Mouse (Mus musculus): ENCODE results near the gene Arpc5. TPM values are rescaled to one million over a fixed set of nuclear protein-coding genes. Genes with fewer than 3 reads are reported as not detected.
"Not testable (repeated sequence)": the region's sequence is repeated elsewhere in the genome, so short reads cannot be mapped to it uniquely, and the experiment has no call there.

Gene Arpc5
- total RNA-seq, 2 experiments from 2014 or later: 74.2 to 173 TPM

DNA sequence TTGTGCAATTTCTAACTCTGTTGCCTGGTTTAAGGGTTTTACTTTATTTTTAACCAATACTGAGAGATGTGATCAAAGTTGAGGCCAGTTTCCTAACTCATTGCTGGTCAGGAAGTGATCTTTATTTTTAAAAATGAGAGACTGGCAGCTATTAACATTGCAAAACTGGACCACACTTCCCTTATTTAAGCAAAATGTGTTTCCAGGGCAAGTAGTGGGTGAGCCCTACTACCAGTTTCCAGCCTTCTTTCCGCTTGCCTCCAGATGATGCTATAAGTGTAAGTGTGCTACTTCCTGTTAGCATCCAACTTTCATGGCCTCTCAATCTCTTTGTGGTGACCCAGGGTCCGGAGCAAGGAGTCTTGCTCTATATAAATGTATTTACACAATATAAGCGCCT is 8.3 kb downstream of the Arpc5 start:
- ATAC-seq (replicated peaks; ENCODE audit: low FRiP score, poor library complexity, severe bottlenecking): not testable (repeated sequence)

- ATAC-seq (replicated peaks; ENCODE audit: low FRiP score, poor library complexity, severe bottlenecking): peak; percentile 84
These were observed 12.9 kb downstream of the Arpc5 start for GRCm38 (mm10) chr1:152779071-152779737.

GRCm38 (mm10) chr1:152784620-152785019 is 18.3 kb downstream of the Arpc5 start:
- no peak for ATAC-seq (replicated peaks; ENCODE audit: low FRiP score, poor library complexity, severe bottlenecking)

DNA sequence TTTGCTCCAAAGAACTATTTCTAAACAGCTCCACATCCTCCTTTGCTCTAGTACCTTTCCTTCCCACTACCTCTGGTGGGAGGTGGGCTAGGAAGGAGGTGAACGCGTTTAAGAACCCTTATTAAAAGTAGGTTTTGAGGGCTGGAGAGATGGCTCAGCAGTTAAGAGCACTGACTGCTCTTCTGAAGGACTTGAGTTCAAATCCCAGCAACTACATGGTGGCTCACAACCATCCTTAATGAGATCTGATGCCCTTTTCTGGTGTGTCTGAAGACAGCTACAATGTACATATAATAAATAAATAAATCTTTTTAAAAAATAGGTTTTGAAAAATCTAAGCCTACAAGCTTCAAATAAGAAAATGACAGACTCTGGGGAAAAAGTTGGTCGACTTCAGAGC is 19.1 kb downstream of the Arpc5 start:
- not testable (repeated sequence) for ATAC-seq (replicated peaks; ENCODE audit: low FRiP score, poor library complexity, severe bottlenecking)

DNA sequence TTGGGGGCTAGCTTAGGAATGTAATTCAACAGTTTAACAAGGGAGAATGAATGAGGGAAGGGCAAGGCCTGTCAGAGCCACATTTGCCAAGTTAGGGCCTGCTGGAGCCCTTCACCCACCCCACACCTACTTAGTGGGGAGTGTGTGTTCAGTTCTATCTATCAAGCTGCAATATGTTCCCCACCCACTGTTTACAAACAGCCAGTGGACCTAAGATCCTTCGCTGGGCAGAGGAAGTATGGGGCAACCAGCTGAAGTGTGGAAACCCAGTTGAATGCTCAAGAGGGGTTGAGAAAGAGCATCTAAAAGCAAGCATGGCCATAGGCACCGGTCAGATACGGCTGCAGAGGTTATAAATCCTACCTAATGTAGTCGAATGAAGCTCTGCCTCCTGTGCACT is 20.6 kb downstream of the Arpc5 start:
- ATAC-seq (replicated peaks; ENCODE audit: low FRiP score, poor library complexity, severe bottlenecking): no peak

DNA sequence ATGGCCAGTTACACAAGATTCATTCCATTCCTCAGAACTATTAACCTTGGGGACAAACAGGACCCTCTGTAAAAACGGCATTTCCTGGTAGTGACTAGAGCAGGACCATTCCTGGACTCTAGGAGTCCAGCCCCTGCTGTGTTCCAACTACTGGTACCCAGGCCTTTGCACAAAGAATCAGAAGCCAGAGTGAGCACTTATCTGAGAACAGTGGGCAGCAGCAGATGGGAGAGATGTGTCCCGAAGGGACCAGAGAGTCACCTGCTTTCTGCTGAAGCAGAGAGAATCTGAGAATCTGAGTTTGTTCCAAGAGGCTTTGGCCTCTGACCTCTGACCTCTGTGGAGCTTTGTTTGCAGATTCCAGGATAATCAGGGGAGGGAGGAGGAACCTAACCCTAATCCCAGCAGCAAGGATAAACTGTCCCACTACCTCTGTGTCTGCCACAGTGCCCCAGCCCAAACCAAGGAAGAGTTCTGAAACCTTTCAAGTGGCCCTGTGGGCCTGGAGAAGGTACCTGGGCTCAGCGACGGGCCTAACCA is 21.8 kb downstream of the Arpc5 start:
- no peak for ATAC-seq (replicated peaks; ENCODE audit: low FRiP score, poor library complexity, severe bottlenecking)

GRCm38 (mm10) chr1:152790254-152790653 is 23.9 kb downstream of the Arpc5 start:
- peak; percentile 45; the same call in 1 of the 2 replicates for ATAC-seq (replicated peaks; ENCODE audit: low FRiP score, poor library complexity, severe bottlenecking)

- ATAC-seq (replicated peaks; ENCODE audit: low FRiP score, poor library complexity, severe bottlenecking): no peak
These were observed 24.5 kb downstream of the Arpc5 start for GRCm38 (mm10) chr1:152790821-152791220.

- no peak for ATAC-seq (replicated peaks; ENCODE audit: low FRiP score, poor library complexity, severe bottlenecking)
These were observed 24.9 kb downstream of the Arpc5 start for GRCm38 (mm10) chr1:152791269-152791668.

- ATAC-seq (replicated peaks; ENCODE audit: low FRiP score, poor library complexity, severe bottlenecking): no peak
These were observed 26.6 kb downstream of the Arpc5 start for GRCm38 (mm10) chr1:152792736-152793494.

- ATAC-seq (replicated peaks; ENCODE audit: low FRiP score, poor library complexity, severe bottlenecking): no peak
These were observed 27.3 kb downstream of the Arpc5 start for GRCm38 (mm10) chr1:152793495-152794130.

- ATAC-seq (replicated peaks; ENCODE audit: low FRiP score, poor library complexity, severe bottlenecking): no peak
These were observed 29.4 kb downstream of the Arpc5 start for GRCm38 (mm10) chr1:152795688-152796255.

GRCm38 (mm10) chr1:152796683-152797263 is 30.4 kb downstream of the Arpc5 start:
- ATAC-seq (replicated peaks; ENCODE audit: low FRiP score, poor library complexity, severe bottlenecking): no peak

DNA sequence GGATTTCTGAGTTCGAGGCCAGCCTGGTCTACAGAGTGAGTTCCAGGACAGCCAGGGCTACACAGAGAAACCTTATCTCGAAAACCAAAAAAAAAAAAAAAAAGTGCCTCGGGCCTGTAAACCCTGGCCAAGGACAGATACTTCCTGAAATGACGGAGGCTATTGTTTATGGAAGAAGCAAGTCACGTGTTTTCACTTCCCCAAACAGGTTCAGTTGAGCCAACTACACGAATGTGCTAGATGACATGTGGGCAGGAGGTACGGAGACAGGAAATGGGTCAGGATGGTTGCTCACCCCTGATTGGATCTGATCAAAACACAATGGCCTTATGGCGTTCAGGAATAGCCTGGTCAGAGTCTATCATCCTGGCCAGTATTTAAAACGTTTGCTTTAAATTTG is 31.8 kb downstream of the Arpc5 start:
- ATAC-seq (replicated peaks; ENCODE audit: low FRiP score, poor library complexity, severe bottlenecking): no peak

- ATAC-seq (replicated peaks; ENCODE audit: low FRiP score, poor library complexity, severe bottlenecking): no peak
These were observed 33.6 kb downstream of the Arpc5 start, which contains the start of gene Ncf2 for GRCm38 (mm10) chr1:152799897-152800296. Ncf2 (plus strand) TSS chr1:152800194.

GRCm38 (mm10) chr1:152800633-152801176 is 34.4 kb downstream of the Arpc5 start:
- no peak for ATAC-seq (replicated peaks; ENCODE audit: low FRiP score, poor library complexity, severe bottlenecking)

DNA sequence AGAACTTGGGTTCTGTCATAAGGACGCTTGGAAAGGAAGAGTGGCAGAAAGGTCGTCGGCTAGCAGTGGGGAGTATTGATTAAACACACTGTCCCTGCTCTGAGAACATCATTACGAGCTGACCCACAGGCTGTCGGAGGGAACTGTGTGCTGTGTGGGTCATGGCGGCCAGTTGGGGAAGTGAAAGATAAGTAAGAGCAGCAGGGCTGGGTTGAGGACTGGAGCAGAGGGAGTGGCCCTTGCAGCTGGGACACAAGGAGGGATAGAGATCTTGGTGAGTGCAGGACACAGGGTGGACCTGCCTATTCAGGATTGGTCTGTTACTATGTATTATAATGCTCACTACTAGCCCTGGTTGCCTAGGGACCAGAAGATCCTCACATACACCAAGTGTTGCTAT is 38.6 kb downstream of the Arpc5 start:
- ATAC-seq (replicated peaks; ENCODE audit: low FRiP score, poor library complexity, severe bottlenecking): no peak

DNA sequence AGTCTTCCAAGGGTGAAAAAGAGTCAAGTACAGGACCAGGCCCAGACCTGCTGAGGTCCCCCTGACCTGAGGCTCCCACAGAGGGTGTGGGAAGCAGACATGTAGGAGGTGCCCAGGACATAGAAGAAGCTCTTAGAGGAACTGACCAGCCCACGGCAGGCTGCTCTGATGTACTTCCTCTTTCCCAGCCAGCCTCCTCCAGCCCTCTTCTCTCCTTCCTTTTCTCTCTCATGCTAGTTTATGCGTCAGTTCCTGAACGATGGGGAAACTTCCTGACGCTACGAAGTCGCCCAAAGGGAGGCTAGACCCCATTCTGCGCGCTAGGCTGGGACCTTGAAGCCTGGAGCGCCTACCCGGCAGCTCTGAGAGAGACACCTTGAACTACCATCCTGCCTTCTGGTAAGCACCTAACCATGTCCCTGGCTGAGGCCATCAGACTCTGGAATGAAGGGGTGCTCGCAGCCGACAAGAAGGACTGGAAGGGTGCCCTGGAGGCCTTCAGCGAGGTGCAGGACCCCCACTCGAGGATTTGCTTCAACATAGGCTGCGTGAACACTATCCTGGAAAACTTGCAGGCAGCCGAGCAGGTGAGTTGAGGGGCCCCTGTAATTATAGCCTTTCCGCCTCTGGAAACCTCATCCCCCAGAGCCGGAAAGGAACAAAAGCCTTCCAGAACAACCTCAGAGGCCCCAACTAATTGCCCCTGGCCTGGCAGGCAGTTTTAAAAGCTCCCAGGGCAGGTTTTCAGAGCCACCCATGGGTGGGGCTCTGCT is 41.5 kb downstream of the Arpc5 start:
- peak; percentile 53; the same call in 1 of the 2 replicates for ATAC-seq (replicated peaks; ENCODE audit: low FRiP score, poor library complexity, severe bottlenecking)

DNA sequence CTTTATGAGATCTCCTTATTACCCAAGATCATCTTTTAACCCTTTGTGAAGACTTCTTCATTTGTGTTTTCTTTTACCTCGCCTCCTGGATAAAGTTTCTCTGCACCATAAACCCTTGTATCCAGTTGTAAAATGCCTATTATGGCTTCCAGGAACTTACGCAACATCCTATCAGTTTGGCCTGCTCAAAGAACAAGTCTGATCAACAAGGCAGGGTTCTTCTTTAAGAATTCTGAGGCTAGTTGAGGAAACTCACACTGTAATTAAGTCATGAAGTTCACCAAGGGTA is 42.0 kb downstream of the Arpc5 start:
- no peak for ATAC-seq (replicated peaks; ENCODE audit: low FRiP score, poor library complexity, severe bottlenecking)
